Mouse (Mus musculus): ENCODE data around the gene Pxmp2. TPM values are rescaled to one million over a fixed set of nuclear protein-coding genes. Genes with fewer than 3 reads are reported as not detected.

Pxmp2 gene
- polyA plus RNA-seq, 1 experiment: 3.9 TPM

GRCm38 (mm10) chr5:110266941-110267340 is 19.0 kb downstream of the Pxmp2 start:
- Histone ChIP-seq H3K36me3 (ENCODE audit: control insufficient read depth, insufficient read depth) (peaks cover 43% of the 10 kb centered on the region), H3K79me2 (ENCODE audit: control insufficient read depth, insufficient read depth) (peaks cover 52% of the 10 kb centered on the region)
- TF ChIP-seq MAX (IDR thresholded peaks at IDR 0.05): no peak
- TF ChIP-seq CTCF (IDR thresholded peaks at IDR 0.05; ENCODE audit: control insufficient read depth, insufficient read depth, insufficient read length): no peak
- TF ChIP-seq MYOG (IDR thresholded peaks at IDR 0.05; ENCODE audit: control insufficient read depth, extremely low read depth, insufficient read length): no peak
- TF ChIP-seq MYOD1 (IDR thresholded peaks at IDR 0.05; ENCODE audit: control insufficient read depth, insufficient read length, low read depth): no peak
- no peak for TF ChIP-seq FOSL1 (IDR thresholded peaks at IDR 0.05; ENCODE audit: insufficient read depth, low read length, poor library complexity, severe bottlenecking)
- no peak for TF ChIP-seq CEBPB (IDR thresholded peaks at IDR 0.05; ENCODE audit: low read depth)
- TF ChIP-seq USF1 (IDR thresholded peaks at IDR 0.05; ENCODE audit: low read depth): no peak

GRCm38 (mm10) chr5:110244091-110244490 is 41.9 kb downstream of the Pxmp2 start:
- H3K4me3 ChIP-seq (ENCODE audit: insufficient read depth, poor library complexity, severe bottlenecking): no peak overlapping the region
- no peaks in the 10 kb centered on the region for H3K27me3 ChIP-seq (ENCODE audit: control insufficient read depth, insufficient read depth, insufficient read length)
- peaks cover 88% of the 10 kb centered on the region for H3K36me3 ChIP-seq (ENCODE audit: control insufficient read depth, insufficient read depth)
- no peaks in the 10 kb centered on the region for H3K79me3 ChIP-seq (ENCODE audit: low read depth)
- H3ac ChIP-seq (ENCODE audit: control insufficient read depth, insufficient read length, low read depth): no peak overlapping the region
- TF ChIP-seq MAX (IDR thresholded peaks at IDR 0.05) (no peak), CTCF (IDR thresholded peaks at IDR 0.05; ENCODE audit: control insufficient read depth, insufficient read depth, insufficient read length) (no peak), MYOD1 (IDR thresholded peaks at IDR 0.05; ENCODE audit: control insufficient read depth, insufficient read length, low read depth) (no peak), MYOG (IDR thresholded peaks at IDR 0.05; ENCODE audit: control insufficient read depth, extremely low read depth, insufficient read length) (no peak), CEBPB (IDR thresholded peaks at IDR 0.05; ENCODE audit: low read depth) (no peak), FOSL1 (IDR thresholded peaks at IDR 0.05; ENCODE audit: insufficient read depth, low read length, poor library complexity, severe bottlenecking) (no peak), USF1 (IDR thresholded peaks at IDR 0.05; ENCODE audit: low read depth) (no peak)
- no peaks in the 10 kb centered on the region for H3K79me2 ChIP-seq (ENCODE audit: control insufficient read depth, insufficient read depth)

More at GRCm38 (mm10) chr5:110266941-110267340, 19.0 kb downstream of the Pxmp2 start:
- H3ac ChIP-seq (ENCODE audit: control insufficient read depth, insufficient read length, low read depth): no peak overlapping the region
- H3K79me3 ChIP-seq (ENCODE audit: low read depth): peaks cover 39% of the 10 kb centered on the region
- no peak overlapping the region for H3K4me3 ChIP-seq (ENCODE audit: insufficient read depth, poor library complexity, severe bottlenecking)
- no peaks in the 10 kb centered on the region for H3K27me3 ChIP-seq (ENCODE audit: control insufficient read depth, insufficient read depth, insufficient read length)

GRCm38 (mm10) chr5:110232346-110232745 is 53.6 kb downstream of the Pxmp2 start:
- peaks cover 39% of the 10 kb centered on the region for H3K79me2 ChIP-seq (ENCODE audit: control insufficient read depth, insufficient read depth)
- TF ChIP-seq USF1 (IDR thresholded peaks at IDR 0.05; ENCODE audit: low read depth) (no peak), MAX (IDR thresholded peaks at IDR 0.05) (no peak), MYOG (IDR thresholded peaks at IDR 0.05; ENCODE audit: control insufficient read depth, extremely low read depth, insufficient read length) (no peak), MYOD1 (IDR thresholded peaks at IDR 0.05; ENCODE audit: control insufficient read depth, insufficient read length, low read depth) (no peak)
- H3K4me3 ChIP-seq (ENCODE audit: insufficient read depth, poor library complexity, severe bottlenecking): no peak overlapping the region
- peaks cover 29% of the 10 kb centered on the region for H3K79me3 ChIP-seq (ENCODE audit: low read depth)
- H3ac ChIP-seq (ENCODE audit: control insufficient read depth, insufficient read length, low read depth): no peak overlapping the region
- no peaks in the 10 kb centered on the region for H3K27me3 ChIP-seq (ENCODE audit: control insufficient read depth, insufficient read depth, insufficient read length)
- H3K36me3 ChIP-seq (ENCODE audit: control insufficient read depth, insufficient read depth): peaks cover 25% of the 10 kb centered on the region

GRCm38 (mm10) chr5:110231638-110232037 is 54.3 kb downstream of the Pxmp2 start:
- Histone ChIP-seq H3K36me3 (ENCODE audit: control insufficient read depth, insufficient read depth) (peaks cover 26% of the 10 kb centered on the region), H3K4me3 (ENCODE audit: insufficient read depth, poor library complexity, severe bottlenecking) (peak overlapping the region; percentile 75), H3K79me3 (ENCODE audit: low read depth) (peaks cover 29% of the 10 kb centered on the region), H3K27me3 (ENCODE audit: control insufficient read depth, insufficient read depth, insufficient read length) (no peaks in the 10 kb centered on the region), H3ac (ENCODE audit: control insufficient read depth, insufficient read length, low read depth) (no peak overlapping the region), H3K79me2 (ENCODE audit: control insufficient read depth, insufficient read depth) (peaks cover 39% of the 10 kb centered on the region)
- TF ChIP-seq MYOG (IDR thresholded peaks at IDR 0.05; ENCODE audit: control insufficient read depth, extremely low read depth, insufficient read length): no peak
- TF ChIP-seq FOSL1 (IDR thresholded peaks at IDR 0.05; ENCODE audit: insufficient read depth, low read length, poor library complexity, severe bottlenecking): no peak
- TF ChIP-seq MAX (IDR thresholded peaks at IDR 0.05): no peak
- TF ChIP-seq USF1 (IDR thresholded peaks at IDR 0.05; ENCODE audit: low read depth): no peak
- no peak for TF ChIP-seq CEBPB (IDR thresholded peaks at IDR 0.05; ENCODE audit: low read depth)
- TF ChIP-seq CTCF (IDR thresholded peaks at IDR 0.05; ENCODE audit: control insufficient read depth, insufficient read depth, insufficient read length): no peak
- TF ChIP-seq MYOD1 (IDR thresholded peaks at IDR 0.05; ENCODE audit: control insufficient read depth, insufficient read length, low read depth): no peak

GRCm38 (mm10) chr5:110230780-110231461 is 55.1 kb downstream of the Pxmp2 start, which contains the start of gene Ankle2:
Ankle2 (plus strand) TSS chr5:110231004.
- H3ac ChIP-seq (ENCODE audit: control insufficient read depth, insufficient read length, low read depth): peak within 1 kb of the TSS; percentile 98
- H3K79me3 ChIP-seq (ENCODE audit: low read depth): peaks cover 29% of the 10 kb centered on the region
- TF ChIP-seq USF1 (IDR thresholded peaks at IDR 0.05; ENCODE audit: low read depth) (no peak), MAX (IDR thresholded peaks at IDR 0.05) (peak; percentile 99)
- no peaks in the 10 kb centered on the region for H3K27me3 ChIP-seq (ENCODE audit: control insufficient read depth, insufficient read depth, insufficient read length)
- H3K36me3 ChIP-seq (ENCODE audit: control insufficient read depth, insufficient read depth): peaks cover 21% of the 10 kb centered on the region
- H3K79me2 ChIP-seq (ENCODE audit: control insufficient read depth, insufficient read depth): peaks cover 39% of the 10 kb centered on the region
- H3K4me3 ChIP-seq (ENCODE audit: insufficient read depth, poor library complexity, severe bottlenecking): peak within 1 kb of the TSS; percentile 75

- Histone ChIP-seq H3K27me3 (ENCODE audit: control insufficient read depth, insufficient read depth, insufficient read length) (no peaks in the 10 kb centered on the region), H3K36me3 (ENCODE audit: control insufficient read depth, insufficient read depth) (peaks cover 18% of the 10 kb centered on the region), H3K79me3 (ENCODE audit: low read depth) (peaks cover 29% of the 10 kb centered on the region), H3ac (ENCODE audit: control insufficient read depth, insufficient read length, low read depth) (peak overlapping the region; percentile 56), H3K79me2 (ENCODE audit: control insufficient read depth, insufficient read depth) (peaks cover 39% of the 10 kb centered on the region), H3K4me3 (ENCODE audit: insufficient read depth, poor library complexity, severe bottlenecking) (peak overlapping the region; percentile 75)
- no peak for TF ChIP-seq CEBPB (IDR thresholded peaks at IDR 0.05; ENCODE audit: low read depth)
- TF ChIP-seq MAX (IDR thresholded peaks at IDR 0.05): no peak
- no peak for TF ChIP-seq MYOD1 (IDR thresholded peaks at IDR 0.05; ENCODE audit: control insufficient read depth, insufficient read length, low read depth)
- TF ChIP-seq USF1 (IDR thresholded peaks at IDR 0.05; ENCODE audit: low read depth): no peak
- no peak for TF ChIP-seq MYOG (IDR thresholded peaks at IDR 0.05; ENCODE audit: control insufficient read depth, extremely low read depth, insufficient read length)
- no peak for TF ChIP-seq FOSL1 (IDR thresholded peaks at IDR 0.05; ENCODE audit: insufficient read depth, low read length, poor library complexity, severe bottlenecking)
- no peak for TF ChIP-seq CTCF (IDR thresholded peaks at IDR 0.05; ENCODE audit: control insufficient read depth, insufficient read depth, insufficient read length)
These were observed 55.6 kb downstream of the Pxmp2 start for GRCm38 (mm10) chr5:110230401-110230779.
